Mouse (Mus musculus): Measurements from ENCODE around the gene Arpc3. TPM values are rescaled to one million over a fixed set of nuclear protein-coding genes. Genes with fewer than 3 reads are reported as not detected.

Arpc3 gene
- polyA plus RNA-seq, 1 experiment = 430 TPM

DNA sequence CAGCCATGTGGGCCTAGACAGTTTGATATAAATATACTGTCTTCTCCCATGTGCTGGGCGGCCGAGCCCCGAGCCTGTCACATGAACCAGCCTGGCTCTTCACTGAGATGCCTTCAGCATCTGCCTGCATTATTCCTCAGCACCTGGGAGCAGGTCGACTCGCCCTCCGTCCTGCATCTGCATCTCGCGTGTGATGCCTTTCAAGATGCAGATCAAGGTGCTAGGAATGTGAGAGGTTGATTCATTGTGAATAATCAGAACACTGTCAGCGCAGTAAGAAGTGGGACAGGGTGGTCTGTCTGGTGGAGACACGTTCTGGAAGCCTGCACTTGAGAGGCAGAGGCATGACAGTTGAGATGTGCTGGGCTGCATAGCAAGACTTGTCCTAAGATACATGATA, 52.8 kb downstream of the Arpc3 start:
- peaks cover 2% of the 10 kb centered on the region; the same call in 1 of the 2 replicates for H3K4me1 ChIP-seq (ENCODE audit: control insufficient read depth, insufficient read depth, low read length)
- no peak overlapping the region for H3K4me3 ChIP-seq (ENCODE audit: insufficient read depth, low read depth, low read length)
- no peak for TF ChIP-seq POLR2A (IDR thresholded peaks at IDR 0.05; ENCODE audit: insufficient read depth, low read depth, low read length)
- TF ChIP-seq CTCF (IDR thresholded peaks at IDR 0.05; ENCODE audit: insufficient read depth, low read depth, low read length) = no peak
- WGBS = 91% methylated on average over 10 of the region's 10 CpGs
- no peak overlapping the region for H3K27ac ChIP-seq (ENCODE audit: insufficient read depth, low read depth, low read length)

DNA sequence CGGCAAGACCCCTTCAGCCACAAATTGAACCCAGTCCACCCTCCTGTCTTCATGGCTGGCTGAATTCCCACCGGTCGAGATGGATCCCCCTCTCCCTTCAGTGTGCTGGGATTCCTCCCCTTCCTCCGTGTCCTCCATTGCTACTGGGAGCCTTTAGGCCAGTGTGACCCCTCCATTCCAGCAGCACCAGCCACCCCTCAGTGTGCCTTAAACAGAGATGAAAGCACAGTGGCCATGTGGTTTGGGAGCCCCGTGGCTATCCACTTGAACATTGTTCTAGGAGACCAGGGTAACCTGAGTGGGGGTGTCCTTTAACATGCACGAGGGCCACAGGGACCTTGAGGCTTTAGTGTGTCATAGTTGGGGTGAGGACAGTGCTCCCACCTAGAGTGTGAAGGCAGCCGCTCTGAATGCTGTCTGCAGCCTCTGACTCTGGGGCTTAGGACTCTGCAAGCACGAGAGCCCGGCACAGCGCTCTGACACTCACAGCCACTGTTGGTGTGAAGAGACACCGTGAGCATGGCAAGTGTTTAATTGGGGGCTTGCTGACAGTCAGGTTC, 53.5 kb downstream of the Arpc3 start:
- 85% methylated on average over 11 of the region's 11 CpGs for WGBS

DNA sequence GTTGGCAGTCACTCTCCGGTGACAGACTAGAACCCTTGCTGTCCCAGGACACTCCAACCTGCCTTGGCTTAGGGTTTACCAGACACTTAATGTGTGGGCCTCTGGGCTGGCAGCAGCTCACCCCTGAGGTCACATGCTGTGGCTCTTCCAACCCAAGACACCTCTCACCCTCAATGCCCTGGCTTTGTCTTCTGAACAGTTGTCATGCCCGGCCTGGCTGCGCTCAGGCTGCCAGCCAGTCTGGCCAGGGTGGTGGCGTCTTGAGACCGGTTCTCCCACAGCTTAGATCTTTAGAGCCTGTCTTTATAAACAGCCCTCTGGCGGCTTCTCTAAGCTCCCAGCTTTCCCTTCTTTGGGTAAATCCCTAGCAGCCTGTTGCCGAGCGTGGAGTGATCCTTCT, 56.2 kb downstream of the Arpc3 start:
- Histone ChIP-seq H3K4me3 (ENCODE audit: insufficient read depth, low read depth, low read length) (no peak overlapping the region), H3K4me1 (ENCODE audit: control insufficient read depth, insufficient read depth, low read length) (peaks cover 10% of the 10 kb centered on the region; the same call in 1 of the 2 replicates), H3K27ac (ENCODE audit: insufficient read depth, low read depth, low read length) (no peak overlapping the region)
- WGBS = 59% methylated on average over 8 of the region's 8 CpGs
- no peak for TF ChIP-seq POLR2A (IDR thresholded peaks at IDR 0.05; ENCODE audit: insufficient read depth, low read depth, low read length)
- no peak for TF ChIP-seq CTCF (IDR thresholded peaks at IDR 0.05; ENCODE audit: insufficient read depth, low read depth, low read length)

More for the DNA sequence above, 53.5 kb downstream of the Arpc3 start:
- TF ChIP-seq CTCF (IDR thresholded peaks at IDR 0.05; ENCODE audit: insufficient read depth, low read depth, low read length) = no peak
- TF ChIP-seq POLR2A (IDR thresholded peaks at IDR 0.05; ENCODE audit: insufficient read depth, low read depth, low read length) = no peak
- H3K4me1 ChIP-seq (ENCODE audit: control insufficient read depth, insufficient read depth, low read length) = peaks cover 4% of the 10 kb centered on the region; the same call in 1 of the 2 replicates
- H3K27ac ChIP-seq (ENCODE audit: insufficient read depth, low read depth, low read length) = no peak overlapping the region
- no peak overlapping the region for H3K4me3 ChIP-seq (ENCODE audit: insufficient read depth, low read depth, low read length)

DNA sequence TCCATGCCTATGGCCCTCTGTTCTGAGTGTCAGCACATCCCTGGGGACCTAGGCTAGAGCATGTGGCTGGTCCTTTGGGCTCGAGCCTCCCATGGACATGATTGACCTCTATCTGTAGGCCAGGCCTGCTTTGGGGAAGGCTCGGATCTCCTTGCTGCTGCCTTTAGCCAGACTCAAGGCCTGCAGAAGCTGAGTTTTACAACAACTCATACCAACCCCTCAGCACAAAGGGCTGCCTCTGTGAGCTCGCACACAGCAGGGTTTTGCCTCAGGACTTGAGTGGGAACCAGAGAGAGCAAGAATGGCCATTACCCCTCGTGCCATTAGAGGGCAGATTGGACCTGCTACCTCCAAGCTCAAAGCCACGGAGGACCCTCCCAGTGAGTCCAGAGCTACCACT, 57.2 kb downstream of the Arpc3 start:
- TF ChIP-seq POLR2A (IDR thresholded peaks at IDR 0.05; ENCODE audit: insufficient read depth, low read depth, low read length) (no peak), CTCF (IDR thresholded peaks at IDR 0.05; ENCODE audit: insufficient read depth, low read depth, low read length) (no peak)
- WGBS = 82% methylated on average over 5 of the region's 5 CpGs
- H3K4me1 ChIP-seq (ENCODE audit: control insufficient read depth, insufficient read depth, low read length) = peaks cover 10% of the 10 kb centered on the region; the same call in 1 of the 2 replicates
- no peak overlapping the region for H3K4me3 ChIP-seq (ENCODE audit: insufficient read depth, low read depth, low read length)
- H3K27ac ChIP-seq (ENCODE audit: insufficient read depth, low read depth, low read length) = no peak overlapping the region

DNA sequence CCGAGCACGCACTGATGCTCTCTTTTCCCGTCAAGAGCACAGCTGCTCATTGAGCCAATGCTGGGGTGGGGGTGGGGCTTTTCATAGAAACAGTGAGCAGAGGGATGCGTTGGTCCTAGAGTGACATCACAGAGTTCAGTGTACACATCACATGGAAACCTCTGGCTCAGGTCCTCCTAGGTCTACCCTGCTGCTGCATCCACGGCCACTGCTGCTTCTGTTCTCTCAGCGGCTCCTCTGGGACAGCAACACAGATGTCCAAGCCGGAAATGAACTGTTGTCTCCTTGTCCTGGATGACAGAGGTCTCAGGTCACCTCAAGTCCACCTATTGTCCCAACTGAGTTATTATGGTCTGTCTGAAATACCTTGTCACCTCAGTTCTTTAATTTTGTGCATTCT, 58.3 kb downstream of the Arpc3 start:
- TF ChIP-seq POLR2A (IDR thresholded peaks at IDR 0.05; ENCODE audit: insufficient read depth, low read depth, low read length) = no peak
- Histone ChIP-seq H3K27ac (ENCODE audit: insufficient read depth, low read depth, low read length) (no peak overlapping the region), H3K4me1 (ENCODE audit: control insufficient read depth, insufficient read depth, low read length) (peaks cover 10% of the 10 kb centered on the region; the same call in 1 of the 2 replicates), H3K4me3 (ENCODE audit: insufficient read depth, low read depth, low read length) (no peak overlapping the region)
- WGBS = 54% methylated on average over 7 of the region's 7 CpGs

DNA sequence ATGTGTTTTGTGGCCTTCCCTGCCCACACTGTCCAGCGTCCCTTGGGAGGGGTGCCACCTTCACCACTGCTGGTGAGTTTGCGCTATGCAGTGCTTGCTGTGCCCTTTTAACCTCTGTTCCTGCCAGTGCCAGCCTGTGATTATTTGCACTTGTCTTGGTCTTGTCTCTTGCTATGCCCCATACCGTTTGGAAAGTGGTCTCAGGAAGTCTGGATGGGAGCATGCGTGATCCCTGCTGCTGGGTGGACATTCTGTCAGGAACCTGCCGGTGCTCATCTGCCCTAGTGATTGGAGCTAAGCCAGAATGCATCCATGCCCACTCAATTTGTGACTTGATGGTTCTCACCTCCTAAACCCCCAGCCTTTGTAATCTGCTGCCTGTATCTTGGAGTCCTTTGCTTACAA, 59.2 kb downstream of the Arpc3 start:
- 63% methylated on average over 5 of the region's 5 CpGs for WGBS
- Histone ChIP-seq H3K4me1 (ENCODE audit: control insufficient read depth, insufficient read depth, low read length) (peaks cover 10% of the 10 kb centered on the region; the same call in 1 of the 2 replicates), H3K4me3 (ENCODE audit: insufficient read depth, low read depth, low read length) (no peak overlapping the region), H3K27ac (ENCODE audit: insufficient read depth, low read depth, low read length) (no peak overlapping the region)
- no peak for TF ChIP-seq POLR2A (IDR thresholded peaks at IDR 0.05; ENCODE audit: insufficient read depth, low read depth, low read length)
- TF ChIP-seq CTCF (IDR thresholded peaks at IDR 0.05; ENCODE audit: insufficient read depth, low read depth, low read length) = no peak

DNA sequence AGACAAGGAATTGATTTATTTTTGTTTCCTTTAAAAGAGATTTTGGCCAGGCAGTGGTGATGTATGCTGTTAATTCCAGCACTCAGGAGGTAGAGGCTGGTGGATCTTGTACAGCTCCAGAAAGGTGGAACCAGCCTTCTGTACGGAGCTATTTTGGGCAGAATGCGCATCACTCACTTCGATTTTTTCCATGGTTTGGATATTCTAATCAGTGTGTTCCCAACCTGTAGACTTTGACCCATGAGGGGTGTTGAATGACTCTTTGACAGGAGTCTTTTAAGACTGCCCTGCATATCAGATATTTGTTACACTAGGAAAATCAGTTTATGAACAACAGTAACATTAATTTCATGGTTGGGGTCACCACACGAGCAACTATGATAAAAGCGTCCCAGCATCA, 59.6 kb downstream of the Arpc3 start:
- TF ChIP-seq CTCF (IDR thresholded peaks at IDR 0.05; ENCODE audit: insufficient read depth, low read depth, low read length) (no peak), POLR2A (IDR thresholded peaks at IDR 0.05; ENCODE audit: insufficient read depth, low read depth, low read length) (no peak)
- 85% methylated on average over 5 of the region's 5 CpGs for WGBS
- H3K4me1 ChIP-seq (ENCODE audit: control insufficient read depth, insufficient read depth, low read length) = peaks cover 10% of the 10 kb centered on the region; the same call in 1 of the 2 replicates
- no peak overlapping the region for H3K4me3 ChIP-seq (ENCODE audit: insufficient read depth, low read depth, low read length)
- no peak overlapping the region for H3K27ac ChIP-seq (ENCODE audit: insufficient read depth, low read depth, low read length)

DNA sequence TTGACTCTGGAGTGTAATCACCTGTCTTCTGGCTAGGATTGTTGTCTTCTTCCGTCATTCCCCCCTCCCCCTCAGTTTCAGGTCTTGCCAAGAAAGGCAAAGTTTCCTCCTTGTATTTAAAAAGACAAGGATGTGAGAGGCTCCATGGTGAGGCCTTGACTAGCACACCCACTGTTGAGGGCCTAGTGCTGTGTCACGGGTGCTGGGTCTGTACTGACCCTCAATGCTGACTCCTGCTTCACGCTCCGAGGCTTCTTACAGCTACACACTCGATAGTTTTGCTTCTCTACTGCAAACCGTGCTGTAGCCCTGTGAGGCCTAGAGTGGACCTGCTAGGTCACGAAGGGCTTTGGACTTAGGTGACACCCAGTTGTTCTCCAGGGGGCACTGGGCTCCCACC, 60.5 kb downstream of the Arpc3 start:
- TF ChIP-seq CTCF (IDR thresholded peaks at IDR 0.05; ENCODE audit: insufficient read depth, low read depth, low read length) = no peak
- TF ChIP-seq POLR2A (IDR thresholded peaks at IDR 0.05; ENCODE audit: insufficient read depth, low read depth, low read length) = no peak
- H3K27ac ChIP-seq (ENCODE audit: insufficient read depth, low read depth, low read length) = no peak overlapping the region
- 76% methylated on average over 7 of the region's 7 CpGs for whole genome bisulfite sequencing

DNA sequence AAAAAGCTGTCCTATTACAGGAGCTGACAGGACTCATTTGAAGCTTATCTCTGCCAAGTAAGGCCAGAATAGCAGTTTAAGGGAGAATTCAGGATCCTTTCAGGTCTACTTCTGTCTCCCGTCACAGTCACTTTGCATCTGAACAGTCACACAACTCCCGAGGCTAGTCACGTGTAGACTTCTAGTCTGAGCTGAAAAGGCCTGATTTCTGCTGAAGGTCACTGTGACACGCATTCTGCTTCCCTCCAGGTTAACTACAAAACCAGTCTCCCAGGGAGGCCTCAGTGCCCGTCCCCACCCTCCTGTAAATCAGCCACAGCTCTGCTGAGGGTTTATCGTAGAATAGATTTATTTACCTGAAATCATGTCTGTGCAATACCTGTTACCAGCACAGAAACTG, 61.5 kb downstream of the Arpc3 start:
- no peak overlapping the region for H3K27ac ChIP-seq (ENCODE audit: insufficient read depth, low read depth, low read length)
- WGBS = 71% methylated on average over 6 of the region's 6 CpGs
- peaks cover 10% of the 10 kb centered on the region; the same call in 1 of the 2 replicates for H3K4me1 ChIP-seq (ENCODE audit: control insufficient read depth, insufficient read depth, low read length)
- no peak for TF ChIP-seq POLR2A (IDR thresholded peaks at IDR 0.05; ENCODE audit: insufficient read depth, low read depth, low read length)
- TF ChIP-seq CTCF (IDR thresholded peaks at IDR 0.05; ENCODE audit: insufficient read depth, low read depth, low read length) = no peak
- no peak overlapping the region for H3K4me3 ChIP-seq (ENCODE audit: insufficient read depth, low read depth, low read length)

More for the DNA sequence above, 60.5 kb downstream of the Arpc3 start:
- H3K4me3 ChIP-seq (ENCODE audit: insufficient read depth, low read depth, low read length) = no peak overlapping the region
- H3K4me1 ChIP-seq (ENCODE audit: control insufficient read depth, insufficient read depth, low read length) = peaks cover 10% of the 10 kb centered on the region; the same call in 1 of the 2 replicates
